Mouse (Mus musculus) fibroblast of lung, adult 2 months (primary cell): ENCODE measurements around the gene Cep250.

Experiments
- DNase-seq: peaks from one replicate; pipeline ENCODE4 v3.0.0-alpha.2; 2011; ENCODE audit warnings: low read depth

Cep250 gene

GRCm38 (mm10) chr2:155962991-155963390 is 6.7 kb downstream of the Cep250 start:
- DNase-seq = no peak

GRCm38 (mm10) chr2:155973348-155973747 is 17.1 kb downstream of the Cep250 start:
- no peak for DNase-seq

- DNase-seq = no peak
Observed at GRCm38 (mm10) chr2:155974087-155974731, 18.0 kb downstream of the Cep250 start.

GRCm38 (mm10) chr2:155979328-155979991 is 23.2 kb downstream of the Cep250 start:
- DNase-seq = peak; percentile 27

DNA sequence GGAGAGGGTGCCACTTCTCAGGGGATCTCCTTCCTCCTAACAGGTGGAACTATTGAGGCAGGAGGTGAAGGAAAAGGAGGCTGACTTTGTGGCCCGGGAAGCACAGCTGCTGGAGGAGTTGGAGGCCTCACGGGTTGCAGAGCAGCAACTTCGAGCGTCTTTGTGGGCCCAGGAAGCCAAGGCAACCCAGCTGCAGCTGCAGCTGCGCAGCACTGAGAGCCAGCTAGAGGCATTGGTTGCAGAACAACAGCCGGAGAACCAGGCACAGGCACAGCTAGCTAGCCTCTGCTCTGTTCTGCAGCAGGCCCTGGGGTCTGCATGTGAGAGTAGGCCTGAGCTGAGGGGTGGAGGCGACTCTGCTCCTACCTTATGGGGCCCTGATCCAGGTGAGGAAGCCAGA is 29.5 kb downstream of the Cep250 start:
- DNase-seq = no peak

DNA sequence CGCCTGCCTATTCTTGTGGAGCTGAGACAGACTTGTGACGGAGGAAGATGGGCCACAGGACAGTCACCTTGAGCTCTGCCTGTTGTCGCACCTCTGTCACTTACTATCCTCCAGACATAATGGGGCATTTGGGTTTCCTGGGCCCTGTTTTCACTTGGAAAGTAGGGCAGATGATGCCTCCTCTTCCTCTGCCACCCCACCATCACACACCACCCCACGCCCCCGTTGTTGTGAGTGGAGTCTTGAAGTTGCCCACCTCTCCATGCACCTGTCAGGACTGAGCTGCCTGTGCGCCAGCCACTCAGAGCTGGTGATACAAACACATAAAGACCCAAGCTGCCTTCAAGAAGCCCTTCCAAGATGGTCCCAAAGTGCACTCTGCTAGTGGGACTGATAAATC is 30.9 kb downstream of the Cep250 start:
- no peak for DNase-seq

- no peak for DNase-seq
Observed at GRCm38 (mm10) chr2:155989085-155989484, 32.8 kb downstream of the Cep250 start.

GRCm38 (mm10) chr2:155991151-155991550 is 34.9 kb downstream of the Cep250 start:
- DNase-seq = no peak

DNA sequence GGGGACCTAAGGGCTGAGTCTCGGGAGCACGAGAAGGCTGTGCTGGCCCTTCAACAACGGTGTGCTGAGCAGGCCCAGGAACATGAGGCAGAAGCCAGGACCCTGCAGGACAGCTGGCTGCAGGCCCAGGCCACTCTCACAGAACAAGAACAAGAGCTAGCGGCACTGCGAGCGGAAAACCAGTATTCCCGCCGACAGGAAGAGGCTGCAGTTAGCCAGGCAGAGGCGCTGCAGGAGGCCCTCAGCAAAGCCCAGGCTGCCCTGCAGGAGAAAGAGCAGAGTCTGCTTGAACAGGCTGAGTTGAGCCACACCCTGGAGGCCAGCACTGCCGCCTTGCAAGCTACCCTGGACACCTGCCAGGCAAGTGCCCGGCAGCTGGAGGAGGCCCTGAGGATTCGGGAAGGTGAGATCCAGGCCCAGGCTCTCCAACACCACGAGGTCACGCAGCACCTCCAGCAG is 35.6 kb downstream of the Cep250 start:
- DNase-seq = peak; percentile 9

- no peak for DNase-seq
Observed at GRCm38 (mm10) chr2:156005393-156005792, 49.1 kb downstream of the Cep250 start.

GRCm38 (mm10) chr2:156007888-156008532 is 51.8 kb downstream of the Cep250 start, which contains the start of the genes 6430550D23Rik and Ergic3:
6430550D23Rik (minus strand) TSS chr2:156007977.
Ergic3 (plus strand) TSS chr2:156008045.
- peak; percentile 95 for DNase-seq

GRCm38 (mm10) chr2:156018106-156018505 is 61.8 kb downstream of the Cep250 start:
- no peak for DNase-seq

DNA sequence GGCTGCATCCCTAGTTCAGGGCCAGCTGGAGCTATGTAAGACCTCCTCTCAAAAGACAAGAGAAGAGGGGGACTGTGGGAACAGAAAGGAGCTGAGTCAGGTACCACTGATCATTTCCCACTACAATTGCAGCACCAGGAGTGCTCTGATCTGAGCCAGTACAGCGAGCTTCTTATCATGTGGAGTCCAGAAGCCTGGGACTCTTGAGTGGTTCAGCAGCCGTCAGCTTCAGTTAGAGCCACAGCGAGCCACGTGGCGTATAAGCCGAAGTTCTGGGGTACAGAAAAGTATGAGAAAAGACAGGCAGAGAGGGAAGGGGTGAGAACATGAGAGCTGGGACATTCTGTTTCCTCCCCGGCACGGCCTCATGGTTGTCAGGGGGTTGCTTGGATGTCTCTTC is 65.0 kb downstream of the Cep250 start:
- DNase-seq = no peak

GRCm38 (mm10) chr2:156021765-156022164 is 65.5 kb downstream of the Cep250 start:
- no peak for DNase-seq

DNA sequence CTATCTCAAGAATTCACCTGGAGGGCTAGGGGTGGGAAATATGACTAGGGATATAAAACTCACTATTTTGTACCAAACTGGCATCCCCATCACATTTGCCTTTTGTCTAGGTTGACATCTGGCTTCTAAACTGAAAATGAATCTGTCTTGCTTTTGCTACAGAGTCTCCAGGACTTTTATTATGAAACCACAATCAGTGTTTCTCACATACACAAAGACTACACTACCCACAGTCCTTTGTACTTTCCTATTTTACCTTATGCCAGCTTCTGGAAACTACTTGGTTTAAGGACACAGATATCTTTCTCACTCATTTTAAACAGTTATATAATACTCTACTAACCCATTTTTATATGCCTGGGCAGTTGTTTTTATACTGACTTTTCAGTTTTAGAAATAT is 69.2 kb downstream of the Cep250 start:
- DNase-seq = no peak

- no peak for DNase-seq
Observed at GRCm38 (mm10) chr2:156039390-156039789, 83.1 kb downstream of the Cep250 start.

GRCm38 (mm10) chr2:156042903-156043302 is 86.6 kb downstream of the Cep250 start:
- no peak for DNase-seq

GRCm38 (mm10) chr2:156047929-156048328 is 91.7 kb downstream of the Cep250 start:
- DNase-seq = no peak
